Mouse (Mus musculus) hindbrain, embryonic 14.5 days (tissue): ENCODE results near the gene Mst1r. TPM values are rescaled to one million over a fixed set of nuclear protein-coding genes. Genes with fewer than 3 reads are reported as not detected.
A peak's percentile ranks its signal among the peaks of the same experiment; 100 is the strongest.

Experiments used
- ATAC-seq: fragments of 200-750 bp; cut with Nextera tagmentation; 2 replicates; pipeline ENCODE4 v1.8.0; 2017; ENCODE audit warnings: moderate number of reproducible peaks, mild to moderate bottlenecking, moderate TSS enrichment, moderate library complexity; ENCODE audit not compliant: low FRiP score
- DNase-seq: peaks from one replicate; pipeline ENCODE4 v3.0.0-alpha.2; 2015; ENCODE audit warnings: low spot score
- H3K27ac ChIP-seq: fragments of 300-500 bp; sonication (generic); 2 replicates; pipeline ENCODE4 v1.5.1; 2014; ENCODE audit warnings: mild to moderate bottlenecking, moderate library complexity
- H3K27me3 ChIP-seq: fragments of 300-500 bp; sonication (generic); 2 replicates; pipeline ENCODE4 v1.6.1; 2014; ENCODE audit warnings: mild to moderate bottlenecking, low read length, mixed read lengths; ENCODE audit not compliant: control insufficient read depth, insufficient read depth
- H3K36me3 ChIP-seq: fragments of 300-500 bp; sonication (generic); replicated peaks from 2 replicates; pipeline ENCODE4 v1.6.1; 2014; ENCODE audit not compliant: control insufficient read depth, insufficient read depth
- H3K4me1 ChIP-seq: fragments of 300-500 bp; sonication (generic); replicated peaks from 2 replicates; pipeline ENCODE4 v1.6.1; 2014; ENCODE audit warnings: antibody characterized with exemption, low read length, mixed read lengths; ENCODE audit not compliant: control insufficient read depth, insufficient read depth
- H3K4me2 ChIP-seq: fragments of 300-500 bp; sonication (generic); replicated peaks from 2 replicates; pipeline ENCODE4 v1.6.1; 2014; ENCODE audit warnings: mild to moderate bottlenecking, moderate library complexity
- H3K4me3 ChIP-seq: fragments of 300-500 bp; sonication (generic); replicated peaks from 2 replicates; pipeline ENCODE4 v1.5.1; 2014; ENCODE audit warnings: mild to moderate bottlenecking, low read length
- H3K9ac ChIP-seq: fragments of 300-500 bp; sonication (generic); 2 replicates; pipeline ENCODE4 v1.6.1; 2014
- H3K9me3 ChIP-seq: fragments of 300-500 bp; sonication (generic); 2 replicates; pipeline ENCODE4 v1.6.1; 2016; ENCODE audit warnings: low read length; ENCODE audit not compliant: control insufficient read depth
- WGBS: fragments of 180-500 bp; shearing (Covaris S2); extraction: QIAGEN DNeasy Blood & Tissue Kit; methylation state at CpG from one replicate; pipeline ENCODE4 v1.1.7; 2014; 5-methylcytosine and 5-hydroxymethylcytosine counted together
- polyA plus RNA-seq: library from polyadenylated mRNA; unstranded; fragments of >200 nt; fragmentation: Nextera tagmentation; extraction: Ambion mirVana; gene quantifications from 2 replicates; pipeline ENCODE4 v1.2.1, GENCODE M21; 2014

The Mst1r gene
- polyA plus RNA-seq, 1 experiment from 2014 or later: 0.95 TPM

GRCm38 (mm10) chr9:107957141-107957540 lies 50.5 kb downstream of the Mst1r start:
- WGBS: 21% methylated on average over 6 of the region's 6 CpGs
- ATAC-seq (no peak), DNase-seq (no peak)
- Histone ChIP-seq H3K9me3 (no peaks in the 10 kb centered on the region), H3K27me3 (no peaks in the 10 kb centered on the region), H3K27ac (no peak overlapping the region), H3K4me1 (peaks cover 15% of the 10 kb centered on the region), H3K4me3 (no peak overlapping the region), H3K36me3 (no peaks in the 10 kb centered on the region; the same call in 1 of the 2 replicates), H3K9ac (no peak overlapping the region), H3K4me2 (no peak overlapping the region)

GRCm38 (mm10) chr9:107959896-107960295 lies 53.2 kb downstream of the Mst1r start:
- H3K9ac ChIP-seq: no peak overlapping the region
- ATAC-seq: no peak
- peaks cover 16% of the 10 kb centered on the region for H3K4me1 ChIP-seq
- H3K4me2 ChIP-seq: no peak overlapping the region
- no peak overlapping the region for H3K4me3 ChIP-seq
- no peaks in the 10 kb centered on the region; the same call in 1 of the 2 replicates for H3K36me3 ChIP-seq
- WGBS: 70% methylated on average over 6 of the region's 6 CpGs
- DNase-seq: no peak
- H3K9me3 ChIP-seq: no peaks in the 10 kb centered on the region
- no peak overlapping the region for H3K27ac ChIP-seq
- no peaks in the 10 kb centered on the region for H3K27me3 ChIP-seq

GRCm38 (mm10) chr9:107960928-107961327 lies 54.3 kb downstream of the Mst1r start:
- Histone ChIP-seq H3K4me1 (peaks cover 16% of the 10 kb centered on the region), H3K4me3 (no peak overlapping the region), H3K9me3 (no peaks in the 10 kb centered on the region), H3K36me3 (no peaks in the 10 kb centered on the region; the same call in 1 of the 2 replicates), H3K27ac (peak overlapping the region; percentile 84), H3K9ac (no peak overlapping the region), H3K27me3 (no peaks in the 10 kb centered on the region), H3K4me2 (no peak overlapping the region; the same call in 1 of the 2 replicates)
- WGBS: 80% methylated on average over 4 of the region's 4 CpGs
- DNase-seq: no peak
- no peak for ATAC-seq

GRCm38 (mm10) chr9:107961351-107961762 lies 54.7 kb downstream of the Mst1r start:
- DNase-seq (peak; percentile 67), ATAC-seq (peak; percentile 44; the same call in 1 of the 2 replicates)
- peak overlapping the region; percentile 39 for H3K4me2 ChIP-seq
- no peak overlapping the region for H3K9ac ChIP-seq
- no peaks in the 10 kb centered on the region; the same call in 1 of the 2 replicates for H3K36me3 ChIP-seq
- peaks cover 16% of the 10 kb centered on the region for H3K4me1 ChIP-seq
- peak overlapping the region; percentile 84 for H3K27ac ChIP-seq
- no peak overlapping the region for H3K4me3 ChIP-seq
- no peaks in the 10 kb centered on the region for H3K9me3 ChIP-seq
- 59% methylated on average over 10 of the region's 10 CpGs for WGBS
- H3K27me3 ChIP-seq: no peaks in the 10 kb centered on the region

GRCm38 (mm10) chr9:107961881-107962280 lies 55.2 kb downstream of the Mst1r start:
- Histone ChIP-seq H3K27me3 (no peaks in the 10 kb centered on the region), H3K36me3 (no peaks in the 10 kb centered on the region; the same call in 1 of the 2 replicates), H3K4me3 (no peak overlapping the region), H3K27ac (peak overlapping the region; percentile 84), H3K4me1 (peaks cover 16% of the 10 kb centered on the region), H3K4me2 (peak overlapping the region; percentile 39; the same call in 1 of the 2 replicates), H3K9ac (no peak overlapping the region), H3K9me3 (no peaks in the 10 kb centered on the region)
- peak; percentile 49; the same call in 1 of the 2 replicates for ATAC-seq
- DNase-seq: peak; percentile 52
- WGBS: 45% methylated on average over 5 of the region's 5 CpGs

- Histone ChIP-seq H3K9ac (no peak overlapping the region), H3K36me3 (no peaks in the 10 kb centered on the region), H3K9me3 (no peaks in the 10 kb centered on the region), H3K27me3 (no peaks in the 10 kb centered on the region), H3K4me1 (peaks cover 16% of the 10 kb centered on the region), H3K27ac (no peak overlapping the region), H3K4me2 (no peak overlapping the region), H3K4me3 (no peak overlapping the region)
- 94% methylated on average over 9 of the region's 9 CpGs for WGBS
- ATAC-seq: no peak
- no peak for DNase-seq
Observed at GRCm38 (mm10) chr9:107962916-107963315, 56.2 kb downstream of the Mst1r start.

GRCm38 (mm10) chr9:107963700-107964099 lies 57.0 kb downstream of the Mst1r start:
- Histone ChIP-seq H3K27me3 (no peaks in the 10 kb centered on the region), H3K4me3 (no peak overlapping the region), H3K9ac (no peak overlapping the region), H3K36me3 (no peaks in the 10 kb centered on the region), H3K4me2 (no peak overlapping the region), H3K4me1 (peaks cover 16% of the 10 kb centered on the region), H3K9me3 (no peaks in the 10 kb centered on the region), H3K27ac (no peak overlapping the region)
- DNase-seq (peak; percentile 87), ATAC-seq (peak; percentile 58; the same call in 1 of the 2 replicates)
- 32% methylated on average over 5 of the region's 5 CpGs for WGBS

- H3K4me1 ChIP-seq: peaks cover 16% of the 10 kb centered on the region
- WGBS: 91% methylated on average over 9 of the region's 9 CpGs
- DNase-seq: no peak
- no peak overlapping the region for H3K4me2 ChIP-seq
- H3K27me3 ChIP-seq: no peaks in the 10 kb centered on the region
- H3K9me3 ChIP-seq: no peaks in the 10 kb centered on the region
- H3K27ac ChIP-seq: no peak overlapping the region
- ATAC-seq: no peak
- no peak overlapping the region for H3K4me3 ChIP-seq
- no peaks in the 10 kb centered on the region for H3K36me3 ChIP-seq
- H3K9ac ChIP-seq: no peak overlapping the region
Observed at GRCm38 (mm10) chr9:107964681-107965080, 58.0 kb downstream of the Mst1r start.

- Histone ChIP-seq H3K4me3 (no peak overlapping the region), H3K4me2 (no peak overlapping the region), H3K36me3 (no peaks in the 10 kb centered on the region), H3K4me1 (peaks cover 6% of the 10 kb centered on the region; the same call in 1 of the 2 replicates), H3K9me3 (no peaks in the 10 kb centered on the region), H3K27me3 (no peaks in the 10 kb centered on the region), H3K9ac (no peak overlapping the region), H3K27ac (no peak overlapping the region)
- WGBS: 93% methylated on average over 10 of the region's 10 CpGs
- ATAC-seq (no peak), DNase-seq (no peak)
Observed at GRCm38 (mm10) chr9:107966676-107967075, 60.0 kb downstream of the Mst1r start.

GRCm38 (mm10) chr9:107967437-107967836 lies 60.8 kb downstream of the Mst1r start:
- no peaks in the 10 kb centered on the region for H3K4me1 ChIP-seq
- ATAC-seq: no peak
- 89% methylated on average over 6 of the region's 6 CpGs for WGBS

More at GRCm38 (mm10) chr9:107967437-107967836, 60.8 kb downstream of the Mst1r start:
- Histone ChIP-seq H3K27ac (no peak overlapping the region), H3K9ac (no peak overlapping the region), H3K9me3 (no peaks in the 10 kb centered on the region), H3K27me3 (no peaks in the 10 kb centered on the region), H3K4me2 (no peak overlapping the region), H3K36me3 (no peaks in the 10 kb centered on the region), H3K4me3 (no peak overlapping the region)
- no peak for DNase-seq
